Mouse (Mus musculus): ENCODE measurements at regions not wholly inside any gene's neighbourhood (a gene's known extent, or its start where the extent isn't known, plus 50 kb on each side); places are given as distances from the start of the nearest gene placed in this dataset.

GRCm38 (mm10) chrX:23556271-23556670 is 136.6 kb upstream of the Wdr44 start:
- DNase-seq = peak; percentile 30 to 45
- intact Hi-C loops (cut with DNase I) = loop anchor here (5.0 kb wide), 1 partner anchor 194 kb away; no protein-coding TSS in a partner anchor

DNA sequence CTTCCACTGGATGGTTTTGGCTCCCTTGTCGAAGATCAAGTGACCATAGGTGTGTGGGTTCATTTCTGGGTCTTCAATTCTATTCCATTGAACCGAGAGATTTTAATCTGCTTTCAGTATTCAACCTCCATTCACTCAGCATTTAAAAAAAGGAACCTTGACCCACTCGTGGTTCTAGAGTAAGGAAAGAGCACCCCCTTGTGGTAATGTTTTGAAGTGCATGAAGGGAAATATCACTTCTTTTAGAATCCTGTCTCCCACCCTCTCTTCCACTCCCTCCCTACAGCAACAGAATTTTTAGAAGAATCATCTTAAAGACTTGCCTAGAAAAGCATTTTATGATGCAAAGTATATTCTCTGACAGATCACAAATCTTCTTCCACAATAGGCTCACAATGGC is 127.3 kb upstream of the Wdr44 start:
- DNase-seq = peak in 1 of 2 experiments; percentile 63
- intact Hi-C loops (cut with DNase I) = loop anchor here (10.0 kb wide), 1 partner anchor 241 kb away; no protein-coding TSS in a partner anchor

All from heart, postnatal 14 days (tissue).